Mouse (Mus musculus) embryo, embryonic 10.5 days (tissue): Measurements from ENCODE around the gene Zbtb16.

ENCODE experiments used
- DNase-seq: peaks from one replicate; pipeline ENCODE4 v3.0.0-alpha.2; 2015; ENCODE audit warnings: low spot score

Zbtb16 gene

GRCm38 (mm10) chr9:48826377-48826889, 9.6 kb downstream of the Zbtb16 start:
- no peak for DNase-seq

- DNase-seq = no peak
Measured at GRCm38 (mm10) chr9:48824533-48825130, 11.4 kb downstream of the Zbtb16 start.

- peak; percentile 36 for DNase-seq
Measured at GRCm38 (mm10) chr9:48823851-48824250, 12.2 kb downstream of the Zbtb16 start.

- no peak for DNase-seq
Measured at GRCm38 (mm10) chr9:48823319-48823705, 12.7 kb downstream of the Zbtb16 start.

- DNase-seq = peak; percentile 87
Measured at GRCm38 (mm10) chr9:48822586-48823318, 13.3 kb downstream of the Zbtb16 start.

- no peak for DNase-seq
Measured at GRCm38 (mm10) chr9:48821916-48822585, 14.0 kb downstream of the Zbtb16 start.

- DNase-seq = no peak
Measured at GRCm38 (mm10) chr9:48821431-48821830, 14.6 kb downstream of the Zbtb16 start.

GRCm38 (mm10) chr9:48820791-48821190, 15.2 kb downstream of the Zbtb16 start:
- peak; percentile 76 for DNase-seq

GRCm38 (mm10) chr9:48819695-48820094, 16.3 kb downstream of the Zbtb16 start:
- no peak for DNase-seq

- DNase-seq = no peak
Measured at GRCm38 (mm10) chr9:48819137-48819536, 16.9 kb downstream of the Zbtb16 start.

- no peak for DNase-seq
Measured at GRCm38 (mm10) chr9:48817907-48818306, 18.1 kb downstream of the Zbtb16 start.

- no peak for DNase-seq
Measured at GRCm38 (mm10) chr9:48817399-48817793, 18.6 kb downstream of the Zbtb16 start.

GRCm38 (mm10) chr9:48816678-48817398, 19.2 kb downstream of the Zbtb16 start:
- no peak for DNase-seq

- DNase-seq = no peak
Measured at GRCm38 (mm10) chr9:48816157-48816556, 19.9 kb downstream of the Zbtb16 start.

- DNase-seq = no peak
Measured at GRCm38 (mm10) chr9:48814881-48815495, 21.0 kb downstream of the Zbtb16 start.

- DNase-seq = no peak
Measured at GRCm38 (mm10) chr9:48813960-48814880, 21.8 kb downstream of the Zbtb16 start.

GRCm38 (mm10) chr9:48812352-48812751, 23.7 kb downstream of the Zbtb16 start:
- no peak for DNase-seq

GRCm38 (mm10) chr9:48806591-48806990, 29.4 kb downstream of the Zbtb16 start:
- no peak for DNase-seq

GRCm38 (mm10) chr9:48805850-48806249, 30.2 kb downstream of the Zbtb16 start:
- no peak for DNase-seq

GRCm38 (mm10) chr9:48804509-48804908, 31.5 kb downstream of the Zbtb16 start:
- DNase-seq = no peak
